Mouse (Mus musculus): ENCODE results near the gene Ms4a5.

GRCm38 (mm10) chr19:11316786-11317185, 33.1 kb upstream of the Ms4a5 start:
- no peak for TF ChIP-seq POLR2A (IDR thresholded peaks at IDR 0.05; ENCODE audit: low read depth, low read length)
- TF ChIP-seq CTCF (conservative IDR thresholded peaks at IDR 0.05; ENCODE audit: insufficient read depth, insufficient read length, low read depth, low read length): no peak

Measured in kidney, adult 2 months (tissue).